Mouse (Mus musculus): ENCODE data around the gene Lrg1.

Lrg1 gene

DNA sequence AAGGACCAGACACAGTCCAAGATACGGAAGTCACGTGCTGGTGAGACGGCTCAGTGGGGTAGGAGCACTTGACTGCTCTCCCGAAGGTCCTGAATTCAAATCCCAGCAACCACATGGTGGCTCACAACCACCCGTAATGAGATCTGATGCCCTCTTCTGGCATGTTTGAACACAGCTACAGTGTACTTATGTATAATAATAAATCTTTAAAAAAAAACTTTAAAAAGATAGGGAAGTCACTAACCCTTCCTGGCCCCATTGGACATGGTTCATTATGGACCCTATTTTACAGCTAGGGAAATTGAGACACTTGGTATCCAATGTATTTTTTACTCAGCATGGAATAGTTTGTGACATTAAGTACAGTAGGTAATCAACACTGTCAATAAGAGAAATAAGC is 44.3 kb downstream of the Lrg1 start:
- no peak for DNase-seq (ENCODE audit: low spot score in 2 of 2)

DNA sequence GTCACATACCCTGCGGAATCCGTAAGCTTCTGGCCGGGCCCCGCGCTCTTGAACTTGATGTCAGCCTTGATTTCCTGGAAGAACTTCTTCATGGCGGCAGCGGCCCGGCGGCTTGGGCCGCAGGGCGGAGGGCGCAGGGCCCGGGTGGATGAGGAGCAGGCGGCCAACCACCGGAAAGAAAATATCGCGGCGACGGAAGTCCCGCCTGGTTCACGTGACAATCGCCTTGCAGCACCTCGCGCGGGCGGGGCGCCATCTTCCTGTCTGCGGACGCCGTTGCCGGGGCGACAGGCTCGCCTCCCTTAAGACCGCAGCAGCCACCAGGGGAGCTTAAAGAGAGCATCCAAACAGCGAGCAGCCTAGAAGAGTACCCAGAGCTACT is 47.0 kb downstream of the Lrg1 start, which contains the start of gene Ubxn6:
Gene Ubxn6 (minus strand): TSS at position 202 of the 382 bp plus-strand sequence.
- peak; percentile 95 to 97 for DNase-seq (ENCODE audit: low spot score in 2 of 2)

DNA sequence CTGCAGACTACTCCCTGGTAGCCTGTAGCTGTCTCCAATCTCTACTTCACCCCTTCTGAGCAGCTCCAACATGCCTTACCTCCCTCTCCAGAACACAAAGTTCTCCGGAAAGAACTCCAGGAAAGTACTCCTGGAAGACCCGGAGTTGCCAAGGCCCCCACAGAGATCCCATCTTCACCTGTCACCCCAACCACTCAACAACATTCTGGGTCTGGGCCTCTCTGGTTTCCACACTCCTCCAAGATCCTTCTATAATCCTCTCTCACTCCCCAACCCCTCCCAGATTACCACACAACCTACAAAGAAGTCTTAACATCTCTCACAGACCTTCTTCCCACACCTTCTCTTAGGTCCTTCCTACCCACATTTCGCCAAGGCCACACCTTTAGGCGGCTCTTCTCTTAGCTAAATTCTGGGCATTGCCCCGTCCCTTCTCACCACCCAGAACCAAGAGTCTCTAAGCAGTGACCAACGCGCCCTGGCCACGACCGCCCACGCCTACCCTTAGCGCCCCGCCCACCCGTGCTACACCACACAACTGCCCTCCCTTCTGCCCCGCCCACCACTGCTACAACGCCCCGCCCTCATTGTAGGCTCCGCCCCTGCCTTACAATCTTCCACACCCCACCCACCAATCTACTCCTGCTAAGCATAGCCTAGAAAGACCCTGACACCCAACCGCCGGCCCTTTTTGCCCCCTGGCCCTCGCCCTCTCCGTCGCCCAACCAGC is 47.5 kb downstream of the Lrg1 start:
- DNase-seq (ENCODE audit: low spot score in 2 of 2) = peak; percentile 64 to 66

DNA sequence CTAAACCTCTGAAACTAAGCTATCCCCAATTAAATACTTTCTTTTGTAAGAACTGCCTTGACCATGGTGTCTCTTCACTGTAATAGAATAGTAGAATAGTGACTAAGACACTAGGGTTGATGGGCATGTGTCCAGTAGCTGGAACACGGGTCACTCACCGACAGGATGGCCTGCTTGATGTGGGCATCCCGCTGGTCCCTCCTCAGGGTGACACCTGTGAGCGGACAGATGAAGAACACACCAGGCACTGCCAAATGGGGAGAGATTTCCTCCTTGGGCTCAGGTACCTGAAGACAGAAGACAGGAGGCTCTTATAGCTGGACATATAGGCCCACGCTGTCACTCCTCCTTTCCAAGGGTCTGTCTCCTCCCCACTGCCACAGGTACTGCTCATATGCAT is 49.6 kb downstream of the Lrg1 start:
- no peak for DNase-seq (ENCODE audit: low spot score in 2 of 2)

DNA sequence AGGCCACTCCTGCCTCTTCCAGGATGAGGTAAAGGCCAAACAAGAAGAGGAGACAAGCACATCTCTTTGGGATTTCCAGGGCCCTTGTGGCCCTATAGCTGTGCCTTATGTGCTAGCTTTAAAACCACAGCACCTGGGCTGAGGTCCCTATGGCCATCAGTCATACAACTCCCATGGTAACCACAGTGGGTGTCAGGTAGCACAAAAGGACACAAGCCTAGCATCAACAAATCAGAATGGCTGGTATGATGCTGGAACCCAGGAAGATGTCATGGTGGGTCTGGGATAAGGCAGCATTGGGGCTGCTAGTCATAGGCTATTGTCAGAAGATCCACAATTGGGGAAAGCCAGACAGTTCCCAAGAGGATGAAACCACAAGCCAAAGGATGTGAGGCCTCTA is 50.7 kb downstream of the Lrg1 start:
- no peak for DNase-seq (ENCODE audit: low spot score in 2 of 2)
